Mouse (Mus musculus) megakaryocyte-erythroid progenitor cell, adult 5-6 weeks (primary cell): Measurements from ENCODE around the gene Slc4a1. TPM values are rescaled to one million over a fixed set of nuclear protein-coding genes. Genes with fewer than 3 reads are reported as not detected.
A peak's percentile ranks its signal among the peaks of the same experiment; 100 is the strongest.

Experiments used
- ATAC-seq: replicated peaks from 2 replicates; pipeline ENCODE4 v1.8.0; 2016; ENCODE audit warnings: mild to moderate bottlenecking, inconsistent platforms; ENCODE audit not compliant: severe bottlenecking, poor library complexity, low FRiP score, low TSS enrichment
- total RNA-seq, 2 experiments: library from RNA; stranded (forward) in 1 of 2; stranded (reverse) in 1 of 2; fragments of 200-1000, 215-1000 nt in 1 of 2; fragments of >200 nt in 1 of 2; fragmentation: Nextera tagmentation in 1 of 2; gene quantifications; 2 replicates each; pipeline ENCODE4 v1.2.3; 2014 to 2017

The Slc4a1 gene
- total RNA-seq, 2 experiments from 2014 or later, result 0.46 to 6.8 TPM

- ATAC-seq, result no peak
These were observed 55.0 kb downstream of the Slc4a1 start for GRCm38 (mm10) chr11:102310768-102311695.

- ATAC-seq, result no peak
These were observed 56.0 kb downstream of the Slc4a1 start for GRCm38 (mm10) chr11:102309821-102310617.

- peak; percentile 87 for ATAC-seq
These were observed 57.0 kb downstream of the Slc4a1 start for GRCm38 (mm10) chr11:102308979-102309378.

GRCm38 (mm10) chr11:102308104-102308503 is 57.9 kb downstream of the Slc4a1 start:
- no peak for ATAC-seq

- no peak for ATAC-seq
These were observed 60.6 kb downstream of the Slc4a1 start for GRCm38 (mm10) chr11:102305359-102305758.

- no peak for ATAC-seq
These were observed 61.9 kb downstream of the Slc4a1 start for GRCm38 (mm10) chr11:102304141-102304540.

GRCm38 (mm10) chr11:102299839-102300238 is 66.2 kb downstream of the Slc4a1 start:
- no peak for ATAC-seq

Other genes with a start within 250 kb of the Slc4a1 start
- gene Nags, start 220.7 kb downstream of the Slc4a1 start, total RNA-seq (2014; fragmentation: Nextera tagmentation), result 7.4 and 9.5 TPM in 2 replicates
- gene Nags, start 220.7 kb downstream of the Slc4a1 start, total RNA-seq (2017), result 1.6 and 2.1 TPM in 2 replicates
- gene Tmem101, start 209.8 kb downstream of the Slc4a1 start, total RNA-seq (2014; fragmentation: Nextera tagmentation), result 4.7 and 9.3 TPM in 2 replicates
- gene Tmem101, start 209.8 kb downstream of the Slc4a1 start, total RNA-seq (2017), result 11.8 and 15.7 TPM in 2 replicates
- gene Lsm12, start 180.9 kb downstream of the Slc4a1 start, total RNA-seq (2014; fragmentation: Nextera tagmentation), result 110 TPM in 2 replicates
- gene Lsm12, start 180.9 kb downstream of the Slc4a1 start, total RNA-seq (2017), result 71.3 and 94.9 TPM in 2 replicates
- gene G6pc3, start 176.6 kb downstream of the Slc4a1 start, total RNA-seq (2014; fragmentation: Nextera tagmentation), result 71.5 and 93.3 TPM in 2 replicates
- gene G6pc3, start 176.6 kb downstream of the Slc4a1 start, total RNA-seq (2017), result 39.9 and 59.4 TPM in 2 replicates
- gene Hdac5, start 136.0 kb downstream of the Slc4a1 start, total RNA-seq (2014; fragmentation: Nextera tagmentation), result 10.7 and 16.6 TPM in 2 replicates
- gene Hdac5, start 136.0 kb downstream of the Slc4a1 start, total RNA-seq (2017), result 6.1 and 11.4 TPM in 2 replicates
- 36.4 and 48.1 TPM in 2 replicates for gene BC030867, start 117.3 kb downstream of the Slc4a1 start, total RNA-seq (2014; fragmentation: Nextera tagmentation)
- gene BC030867, start 117.3 kb downstream of the Slc4a1 start, total RNA-seq (2017), result 7.5 and 12.3 TPM in 2 replicates
- 2.2 and 2.5 TPM in 2 replicates for gene Asb16, start 97.5 kb downstream of the Slc4a1 start, total RNA-seq (2014; fragmentation: Nextera tagmentation)
- 0.84 and 1.3 TPM in 2 replicates for gene Asb16, start 97.5 kb downstream of the Slc4a1 start, total RNA-seq (2017)
- 14.5 and 19.8 TPM in 2 replicates for gene Tmub2, start 81.3 kb downstream of the Slc4a1 start, total RNA-seq (2014; fragmentation: Nextera tagmentation)
- gene Tmub2, start 81.3 kb downstream of the Slc4a1 start, total RNA-seq (2017), result 10.0 and 27.4 TPM in 2 replicates
- gene Atxn7l3, start 69.6 kb downstream of the Slc4a1 start, total RNA-seq (2014; fragmentation: Nextera tagmentation), result 23.2 and 34.0 TPM in 2 replicates
- 18.3 and 21.5 TPM in 2 replicates for gene Atxn7l3, start 69.6 kb downstream of the Slc4a1 start, total RNA-seq (2017)
- gene Ubtf, start 46.5 kb downstream of the Slc4a1 start, total RNA-seq (2014; fragmentation: Nextera tagmentation), result 90.4 and 102 TPM in 2 replicates
- 162 and 180 TPM in 2 replicates for gene Ubtf, start 46.5 kb downstream of the Slc4a1 start, total RNA-seq (2017)
- gene Rundc3a, start 27.2 kb upstream of the Slc4a1 start, total RNA-seq (2014; fragmentation: Nextera tagmentation), result not detected in 2 replicates
- not detected in 2 replicates for gene Rundc3a, start 27.2 kb upstream of the Slc4a1 start, total RNA-seq (2017)
- 115 and 148 TPM in 2 replicates for gene Slc25a39, start 41.7 kb upstream of the Slc4a1 start, total RNA-seq (2014; fragmentation: Nextera tagmentation)
- gene Slc25a39, start 41.7 kb upstream of the Slc4a1 start, total RNA-seq (2017), result 43.8 and 55.9 TPM in 2 replicates
- 16.1 and 17.8 TPM in 2 replicates for gene Grn, start 64.1 kb upstream of the Slc4a1 start, total RNA-seq (2014; fragmentation: Nextera tagmentation)
- gene Grn, start 64.1 kb upstream of the Slc4a1 start, total RNA-seq (2017), result 5.4 and 14.2 TPM in 2 replicates
- 0.82 TPM in 1 of 2 replicates, not detected in the other for gene Fam171a2, start 81.5 kb upstream of the Slc4a1 start, total RNA-seq (2014; fragmentation: Nextera tagmentation)
- 0.28 TPM in 1 of 2 replicates, not detected in the other for gene Fam171a2, start 81.5 kb upstream of the Slc4a1 start, total RNA-seq (2017)
- gene Itga2b, start 103.9 kb upstream of the Slc4a1 start, total RNA-seq (2014; fragmentation: Nextera tagmentation), result 27.7 and 30.8 TPM in 2 replicates
- gene Itga2b, start 103.9 kb upstream of the Slc4a1 start, total RNA-seq (2017), result 26.5 and 73.4 TPM in 2 replicates
- gene Gpatch8, start 190.2 kb upstream of the Slc4a1 start, total RNA-seq (2014; fragmentation: Nextera tagmentation), result 44.9 and 47.2 TPM in 2 replicates
- 34.3 and 38.2 TPM in 2 replicates for gene Gpatch8, start 190.2 kb upstream of the Slc4a1 start, total RNA-seq (2017)
- not detected in 2 replicates for gene Gm11627, start 213.3 kb upstream of the Slc4a1 start, total RNA-seq (2014; fragmentation: Nextera tagmentation)
- gene Gm11627, start 213.3 kb upstream of the Slc4a1 start, total RNA-seq (2017), result not detected in 2 replicates
- not detected in 2 replicates for gene Fzd2, start 238.2 kb upstream of the Slc4a1 start, total RNA-seq (2014; fragmentation: Nextera tagmentation)
- not detected in 2 replicates for gene Fzd2, start 238.2 kb upstream of the Slc4a1 start, total RNA-seq (2017)